Mouse (Mus musculus): ENCODE data around the gene Eif3j1. TPM values are rescaled to one million over a fixed set of nuclear protein-coding genes. Genes with fewer than 3 reads are reported as not detected.
"Not testable (repeated sequence)": the region's sequence is repeated elsewhere in the genome, so short reads cannot be mapped to it uniquely, and the experiment has no call there.

Eif3j1 gene
- polyA plus RNA-seq (2014; fragmentation: Nextera tagmentation; extraction: Ambion mirVana): 11.5 and 12.8 TPM in 2 replicates

DNA sequence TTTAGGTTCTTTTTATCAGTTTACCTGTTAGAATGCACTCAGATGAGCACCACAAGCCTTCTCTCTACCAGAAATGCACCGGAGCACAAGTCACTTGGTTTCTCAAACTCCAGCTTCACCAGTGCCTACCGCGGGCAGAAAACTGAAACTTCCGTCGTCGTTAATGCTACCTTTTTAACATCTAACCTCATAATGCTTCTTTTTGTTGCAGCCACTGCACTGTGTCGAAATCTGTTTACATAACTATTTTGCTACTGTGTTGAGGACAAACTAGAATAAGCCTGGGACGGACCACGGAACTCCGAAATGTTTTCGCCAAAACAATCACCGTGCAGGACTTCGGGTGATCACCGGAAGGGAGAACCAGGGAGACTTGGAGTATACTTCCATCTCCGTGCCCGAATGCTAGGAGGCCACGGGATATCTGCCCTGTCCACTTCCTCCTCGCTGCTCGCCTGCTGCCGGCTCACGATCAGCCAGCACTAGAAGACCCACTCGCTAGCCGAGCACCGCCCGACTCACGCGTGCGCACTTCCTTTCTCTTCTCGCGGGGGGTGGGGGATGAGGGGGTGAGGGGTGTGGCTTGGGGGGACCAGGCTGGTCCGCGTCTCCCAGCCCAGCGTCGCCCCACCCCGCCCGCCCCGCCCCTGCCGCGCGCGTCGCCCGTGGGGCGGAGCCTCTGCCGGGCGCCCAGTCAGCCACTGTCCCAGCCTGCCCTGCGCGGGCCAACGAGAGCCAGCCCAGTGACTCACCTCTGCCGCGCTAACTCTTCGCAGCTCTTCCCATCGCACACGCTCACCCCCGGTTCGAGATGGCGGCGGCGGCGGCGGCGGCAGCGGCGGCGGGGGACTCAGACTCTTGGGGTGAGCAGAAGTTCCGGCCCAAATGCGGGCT is at the start of gene Eif3j1:
Eif3j1 (plus strand) TSS at position 685 of the 894 bp plus-strand sequence.
- 0 out of 2 replicates have a peak, but pooled peaks cover 5% of the 10 kb centered on the region for H3K4me1 ChIP-seq (ENCODE audit: control insufficient read depth, insufficient read depth, low read length)
- under 1% methylated on average over 55 of the region's 67 CpGs for WGBS
- peak within 1 kb of the TSS; percentile 86 for H3K27ac ChIP-seq (ENCODE audit: low read length)
- no peaks in the 10 kb centered on the region for H3K9me3 ChIP-seq (ENCODE audit: control insufficient read depth, low read depth, low read length)
- ATAC-seq (ENCODE audit: insufficient number of reproducible peaks, insufficient read depth, low FRiP score, low read depth): peak; percentile 99
- peak within 1 kb of the TSS; percentile 80 for H3K4me3 ChIP-seq (ENCODE audit: low read depth, low read length)
- peak within 1 kb of the TSS; percentile 84 for H3K9ac ChIP-seq (replicated peaks; ENCODE audit: low read depth, low read length)
- H3K36me3 ChIP-seq (ENCODE audit: control insufficient read depth, insufficient read depth, low read length): peaks cover 8% of the 10 kb centered on the region; the same call in 1 of the 2 replicates
- H3K4me2 ChIP-seq (replicated peaks; ENCODE audit: low read depth, low read length): peak within 1 kb of the TSS; percentile 70
- no peaks in the 10 kb centered on the region for H3K27me3 ChIP-seq (ENCODE audit: control insufficient read depth, insufficient read depth, low read length)

GRCm38 (mm10) chr2:121995738-121996137 is 32.6 kb upstream of the Eif3j1 start:
- 94% methylated on average over 1 of the region's 1 CpGs for WGBS
- no peak overlapping the region for H3K4me2 ChIP-seq (replicated peaks; ENCODE audit: low read depth, low read length)
- H3K9ac ChIP-seq (replicated peaks; ENCODE audit: low read depth, low read length): no peak overlapping the region
- no peaks in the 10 kb centered on the region for H3K9me3 ChIP-seq (ENCODE audit: control insufficient read depth, low read depth, low read length)
- peaks cover 35% of the 10 kb centered on the region for H3K36me3 ChIP-seq (ENCODE audit: control insufficient read depth, insufficient read depth, low read length)
- ATAC-seq (ENCODE audit: insufficient number of reproducible peaks, insufficient read depth, low FRiP score, low read depth): no peak
- H3K4me3 ChIP-seq (ENCODE audit: low read depth, low read length): no peak overlapping the region
- no peaks in the 10 kb centered on the region for H3K27me3 ChIP-seq (ENCODE audit: control insufficient read depth, insufficient read depth, low read length)
- H3K27ac ChIP-seq (ENCODE audit: low read length): no peak overlapping the region
- no peaks in the 10 kb centered on the region for H3K4me1 ChIP-seq (ENCODE audit: control insufficient read depth, insufficient read depth, low read length)

GRCm38 (mm10) chr2:122008832-122009231 is 19.5 kb upstream of the Eif3j1 start:
- H3K36me3 ChIP-seq (ENCODE audit: control insufficient read depth, insufficient read depth, low read length): peaks cover 25% of the 10 kb centered on the region; the same call in 1 of the 2 replicates
- 99% methylated on average over 3 of the region's 3 CpGs for WGBS
- ATAC-seq (ENCODE audit: insufficient number of reproducible peaks, insufficient read depth, low FRiP score, low read depth): no peak

DNA sequence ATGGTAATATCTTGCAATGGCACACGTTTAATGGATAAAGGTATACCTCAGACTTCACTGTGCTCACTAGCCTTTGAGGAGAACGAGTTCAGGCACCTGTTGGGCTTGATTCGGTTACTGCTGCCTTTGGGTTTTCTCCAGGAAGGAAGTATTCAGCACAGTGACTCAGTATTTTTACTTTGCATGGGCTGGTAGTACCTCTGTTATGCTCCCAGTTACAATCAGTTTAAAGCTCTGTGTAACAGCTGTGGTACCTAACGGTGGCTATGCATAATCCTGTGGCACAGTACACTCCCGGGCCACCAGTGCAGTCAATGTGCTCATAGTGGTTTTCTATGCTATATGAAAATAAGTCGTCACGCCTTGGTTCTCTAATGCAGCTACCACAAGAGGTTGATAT is 16.9 kb upstream of the Eif3j1 start:
- no peak overlapping the region for H3K4me3 ChIP-seq (ENCODE audit: low read depth, low read length)
- WGBS: 88% methylated on average over 7 of the region's 7 CpGs
- peaks cover 17% of the 10 kb centered on the region; the same call in 1 of the 2 replicates for H3K36me3 ChIP-seq (ENCODE audit: control insufficient read depth, insufficient read depth, low read length)

More at GRCm38 (mm10) chr2:122008832-122009231, 19.5 kb upstream of the Eif3j1 start:
- no peak overlapping the region for H3K27ac ChIP-seq (ENCODE audit: low read length)
- H3K4me3 ChIP-seq (ENCODE audit: low read depth, low read length): no peak overlapping the region
- no peaks in the 10 kb centered on the region for H3K27me3 ChIP-seq (ENCODE audit: control insufficient read depth, insufficient read depth, low read length)
- no peak overlapping the region for H3K4me2 ChIP-seq (replicated peaks; ENCODE audit: low read depth, low read length)
- H3K9ac ChIP-seq (replicated peaks; ENCODE audit: low read depth, low read length): no peak overlapping the region
- no peaks in the 10 kb centered on the region for H3K9me3 ChIP-seq (ENCODE audit: control insufficient read depth, low read depth, low read length)
- H3K4me1 ChIP-seq (ENCODE audit: control insufficient read depth, insufficient read depth, low read length): no peaks in the 10 kb centered on the region

GRCm38 (mm10) chr2:122018705-122019104 is 9.6 kb upstream of the Eif3j1 start:
- no peak overlapping the region for H3K27ac ChIP-seq (ENCODE audit: low read length)
- no peaks in the 10 kb centered on the region; the same call in 1 of the 2 replicates for H3K36me3 ChIP-seq (ENCODE audit: control insufficient read depth, insufficient read depth, low read length)
- H3K4me2 ChIP-seq (replicated peaks; ENCODE audit: low read depth, low read length): no peak overlapping the region
- no peaks in the 10 kb centered on the region for H3K4me1 ChIP-seq (ENCODE audit: control insufficient read depth, insufficient read depth, low read length)
- no peak overlapping the region for H3K9ac ChIP-seq (replicated peaks; ENCODE audit: low read depth, low read length)
- no peaks in the 10 kb centered on the region for H3K9me3 ChIP-seq (ENCODE audit: control insufficient read depth, low read depth, low read length)
- 15% methylated on average over 1 of the region's 1 CpGs for WGBS
- ATAC-seq (ENCODE audit: insufficient number of reproducible peaks, insufficient read depth, low FRiP score, low read depth): no peak
- H3K27me3 ChIP-seq (ENCODE audit: control insufficient read depth, insufficient read depth, low read length): no peaks in the 10 kb centered on the region
- H3K4me3 ChIP-seq (ENCODE audit: low read depth, low read length): no peak overlapping the region

More for the DNA sequence above, 16.9 kb upstream of the Eif3j1 start:
- Histone ChIP-seq H3K27ac (ENCODE audit: low read length) (no peak overlapping the region), H3K27me3 (ENCODE audit: control insufficient read depth, insufficient read depth, low read length) (no peaks in the 10 kb centered on the region), H3K4me2 (replicated peaks; ENCODE audit: low read depth, low read length) (no peak overlapping the region), H3K9me3 (ENCODE audit: control insufficient read depth, low read depth, low read length) (no peaks in the 10 kb centered on the region), H3K4me1 (ENCODE audit: control insufficient read depth, insufficient read depth, low read length) (no peaks in the 10 kb centered on the region), H3K9ac (replicated peaks; ENCODE audit: low read depth, low read length) (no peak overlapping the region)
- ATAC-seq (ENCODE audit: insufficient number of reproducible peaks, insufficient read depth, low FRiP score, low read depth): no peak

GRCm38 (mm10) chr2:122022284-122022683 is 6.1 kb upstream of the Eif3j1 start:
- no peak overlapping the region for H3K27ac ChIP-seq (ENCODE audit: low read length)
- H3K4me2 ChIP-seq (replicated peaks; ENCODE audit: low read depth, low read length): no peak overlapping the region
- 85% methylated on average over 2 of the region's 2 CpGs for WGBS
- no peak overlapping the region for H3K9ac ChIP-seq (replicated peaks; ENCODE audit: low read depth, low read length)
- H3K9me3 ChIP-seq (ENCODE audit: control insufficient read depth, low read depth, low read length): no peaks in the 10 kb centered on the region
- H3K4me3 ChIP-seq (ENCODE audit: low read depth, low read length): no peak overlapping the region
- no peaks in the 10 kb centered on the region for H3K27me3 ChIP-seq (ENCODE audit: control insufficient read depth, insufficient read depth, low read length)
- no peaks in the 10 kb centered on the region for H3K36me3 ChIP-seq (ENCODE audit: control insufficient read depth, insufficient read depth, low read length)
- no peak for ATAC-seq (ENCODE audit: insufficient number of reproducible peaks, insufficient read depth, low FRiP score, low read depth)
- no peaks in the 10 kb centered on the region for H3K4me1 ChIP-seq (ENCODE audit: control insufficient read depth, insufficient read depth, low read length)

DNA sequence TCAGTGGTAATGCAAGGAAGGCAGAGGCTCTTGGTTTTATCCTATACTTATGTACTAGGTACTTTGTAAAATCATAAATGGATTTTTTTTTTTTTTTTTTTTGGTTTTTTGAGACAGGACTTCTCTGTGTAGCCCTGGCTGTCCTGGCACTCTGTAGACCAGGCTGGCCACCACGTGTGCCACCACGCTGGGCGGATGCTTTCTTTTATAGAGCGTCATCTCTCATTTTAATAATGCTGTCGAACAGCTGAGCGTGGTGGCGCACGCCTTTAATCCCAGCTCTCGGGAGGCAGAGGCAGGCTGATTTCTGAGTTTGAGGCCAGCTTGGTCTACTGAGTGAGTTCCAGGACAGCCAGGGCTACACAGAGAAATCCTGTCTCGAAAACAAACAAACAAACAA is 1.3 kb upstream of the Eif3j1 start:
- 93% methylated on average over 10 of the region's 10 CpGs for WGBS
- H3K4me3 ChIP-seq (ENCODE audit: low read depth, low read length); H3K4me2 ChIP-seq (replicated peaks; ENCODE audit: low read depth, low read length); H3K9me3 ChIP-seq (ENCODE audit: control insufficient read depth, low read depth, low read length); H3K4me1 ChIP-seq (ENCODE audit: control insufficient read depth, insufficient read depth, low read length); H3K9ac ChIP-seq (replicated peaks; ENCODE audit: low read depth, low read length); H3K27ac ChIP-seq (ENCODE audit: low read length); H3K36me3 ChIP-seq (ENCODE audit: control insufficient read depth, insufficient read depth, low read length); ATAC-seq (ENCODE audit: insufficient number of reproducible peaks, insufficient read depth, low FRiP score, low read depth); H3K27me3 ChIP-seq (ENCODE audit: control insufficient read depth, insufficient read depth, low read length): not testable (repeated sequence)

DNA sequence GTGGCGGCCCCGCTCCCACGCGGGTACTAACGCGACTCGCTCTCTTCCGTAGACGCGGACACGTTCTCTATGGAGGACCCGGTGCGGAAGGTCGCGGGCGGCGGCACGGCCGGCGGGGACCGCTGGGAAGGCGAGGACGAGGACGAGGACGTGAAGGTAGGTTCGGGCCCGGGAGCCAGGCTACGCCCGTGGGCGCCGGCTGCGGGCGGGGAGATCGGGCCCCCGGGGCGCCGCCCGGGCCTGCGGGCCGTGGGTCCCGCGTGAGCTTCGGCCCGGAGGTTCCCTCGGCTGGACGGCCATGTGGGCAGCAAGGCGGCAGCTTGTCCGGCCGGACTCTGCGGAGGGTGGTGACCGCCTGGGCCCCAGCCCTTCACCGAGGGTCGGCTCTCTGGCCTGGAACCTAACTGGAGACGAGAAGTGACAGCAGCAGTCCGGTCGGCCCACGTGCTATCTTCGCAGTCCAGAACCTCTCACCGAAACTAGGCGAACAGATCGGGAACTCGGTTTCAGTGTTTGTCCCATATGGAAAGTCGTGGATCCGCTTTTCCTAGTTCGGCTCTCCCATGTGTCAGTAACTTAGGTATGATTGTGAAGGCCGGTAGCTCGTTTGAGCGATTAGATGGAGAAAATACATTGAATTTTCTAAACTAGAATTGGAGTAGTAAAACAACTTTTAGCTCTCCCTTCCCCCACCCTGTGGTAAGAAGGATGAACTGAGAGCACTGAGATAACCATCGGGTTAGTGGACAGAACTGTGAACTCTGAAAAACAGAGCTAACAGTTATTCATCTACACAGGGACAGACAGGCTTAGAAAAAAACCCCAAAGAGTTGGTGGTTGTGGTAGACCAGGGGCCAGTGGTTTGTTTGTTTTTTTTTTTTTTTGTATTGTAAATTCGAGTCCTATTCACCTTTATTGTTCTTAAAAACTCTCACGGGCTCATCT is 682 bp downstream of the Eif3j1 start:
- Histone ChIP-seq H3K4me2 (replicated peaks; ENCODE audit: low read depth, low read length) (peak overlapping the region; percentile 70), H3K4me3 (ENCODE audit: low read depth, low read length) (peak overlapping the region; percentile 80), H3K4me1 (ENCODE audit: control insufficient read depth, insufficient read depth, low read length) (0 out of 2 replicates have a peak, but pooled peaks cover 5% of the 10 kb centered on the region), H3K36me3 (ENCODE audit: control insufficient read depth, insufficient read depth, low read length) (peaks cover 8% of the 10 kb centered on the region; the same call in 1 of the 2 replicates), H3K9ac (replicated peaks; ENCODE audit: low read depth, low read length) (peak overlapping the region; percentile 84), H3K27ac (ENCODE audit: low read length) (peak overlapping the region; percentile 83), H3K9me3 (ENCODE audit: control insufficient read depth, low read depth, low read length) (no peaks in the 10 kb centered on the region), H3K27me3 (ENCODE audit: control insufficient read depth, insufficient read depth, low read length) (no peaks in the 10 kb centered on the region)
- WGBS: under 1% methylated on average over 70 of the region's 71 CpGs
- peak; percentile 57 for ATAC-seq (ENCODE audit: insufficient number of reproducible peaks, insufficient read depth, low FRiP score, low read depth)
